Mouse (Mus musculus): ENCODE measurements around the gene Galnt13. TPM values are rescaled to one million over a fixed set of nuclear protein-coding genes. Genes with fewer than 3 reads are reported as not detected.

Galnt13 gene
- total and polyA plus RNA-seq, 2 experiments from 2014 or later = 12.3 to 17.6 TPM

DNA sequence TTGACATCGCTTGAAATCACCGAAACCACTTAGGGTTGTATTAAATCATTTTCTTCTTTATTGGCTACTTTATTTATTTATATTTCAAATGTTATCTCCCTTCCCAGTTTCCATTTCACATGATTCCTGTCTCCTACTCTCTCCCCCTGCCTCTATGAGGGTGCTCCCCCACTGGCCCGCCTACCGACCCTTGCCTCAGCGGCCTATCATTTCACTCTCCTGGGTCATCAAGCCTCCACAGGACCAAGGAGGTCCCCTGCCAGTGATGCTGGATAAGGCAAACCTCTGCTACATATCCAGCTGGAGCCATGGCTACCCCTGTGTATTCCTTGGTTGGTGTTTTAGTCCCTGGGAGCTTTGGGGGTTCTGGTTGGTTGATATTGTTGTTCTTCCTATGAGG is 667.4 kb downstream of the Galnt13 start:
- WGBS = 95% methylated on average over 5 of the region's 5 CpGs
- Histone ChIP-seq H3K36me3 (ENCODE audit: insufficient read depth, low read length) (no peaks in the 10 kb centered on the region), H3K27ac (ENCODE audit: low read depth, low read length) (no peak overlapping the region), H3K9me3 (ENCODE audit: low read length) (no peaks in the 10 kb centered on the region), H3K4me2 (ENCODE audit: low read depth, low read length, poor library complexity, severe bottlenecking) (no peak overlapping the region), H3K9ac (replicated peaks; ENCODE audit: low read length, poor library complexity, severe bottlenecking) (no peak overlapping the region), H3K4me1 (ENCODE audit: insufficient read depth, low read length) (no peaks in the 10 kb centered on the region), H3K4me3 (ENCODE audit: low read depth, low read length) (no peak overlapping the region), H3K27me3 (ENCODE audit: insufficient read depth, low read length) (no peaks in the 10 kb centered on the region)
- ATAC-seq (ENCODE audit: low FRiP score) (no peak), DNase-seq (ENCODE audit: low spot score) (no peak)
- TF ChIP-seq CTCF (IDR thresholded peaks at IDR 0.05) = no peak

DNA sequence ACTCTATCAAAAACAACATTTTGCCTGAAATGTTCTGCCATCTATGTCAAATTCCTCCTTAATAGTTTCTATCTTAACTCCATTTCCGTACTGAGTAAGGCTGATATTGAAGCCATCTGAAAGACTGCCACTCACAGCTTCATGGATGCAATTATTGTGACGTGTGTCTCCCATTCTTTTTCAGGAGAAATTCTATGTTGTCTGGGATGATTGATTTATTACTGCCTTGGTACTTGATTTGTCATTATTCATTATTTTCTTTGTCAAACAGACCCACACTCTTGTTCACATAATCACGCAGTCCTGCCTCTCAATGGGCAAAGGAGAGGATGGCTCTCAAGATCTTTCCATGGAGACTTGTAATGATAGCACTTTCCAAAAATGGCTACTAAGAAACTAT is 671.7 kb downstream of the Galnt13 start:
- no peaks in the 10 kb centered on the region for H3K9me3 ChIP-seq (ENCODE audit: low read length)
- no peaks in the 10 kb centered on the region for H3K4me1 ChIP-seq (ENCODE audit: insufficient read depth, low read length)
- H3K36me3 ChIP-seq (ENCODE audit: insufficient read depth, low read length) = no peaks in the 10 kb centered on the region
- DNase-seq (ENCODE audit: low spot score) (no peak), ATAC-seq (ENCODE audit: low FRiP score) (no peak)
- 71% methylated on average over 3 of the region's 3 CpGs for WGBS
- TF ChIP-seq CTCF (IDR thresholded peaks at IDR 0.05) = no peak
- no peak overlapping the region for H3K27ac ChIP-seq (ENCODE audit: low read depth, low read length)
- no peaks in the 10 kb centered on the region for H3K27me3 ChIP-seq (ENCODE audit: insufficient read depth, low read length)
- H3K9ac ChIP-seq (replicated peaks; ENCODE audit: low read length, poor library complexity, severe bottlenecking) = no peak overlapping the region
- no peak overlapping the region for H3K4me2 ChIP-seq (ENCODE audit: low read depth, low read length, poor library complexity, severe bottlenecking)
- H3K4me3 ChIP-seq (ENCODE audit: low read depth, low read length) = no peak overlapping the region

DNA sequence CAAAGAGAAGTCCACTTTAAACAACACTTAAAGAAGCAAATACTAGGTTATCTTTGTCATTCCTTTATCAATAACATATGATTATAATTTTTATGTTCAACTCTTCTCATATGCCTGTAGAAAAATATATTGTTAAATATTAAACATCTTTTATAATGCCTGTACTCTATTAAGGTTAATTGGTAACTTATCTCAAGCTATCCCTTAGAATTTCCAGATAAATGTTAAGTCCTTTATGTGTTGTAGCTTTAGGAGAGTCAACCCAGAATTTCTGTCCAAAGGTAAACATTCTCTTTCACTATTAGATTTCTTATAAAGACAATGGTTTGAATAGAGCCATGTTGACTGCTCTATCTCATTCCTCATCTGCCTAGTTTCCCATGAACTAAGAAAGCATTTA is 717.0 kb downstream of the Galnt13 start:
- Histone ChIP-seq H3K27ac (ENCODE audit: low read depth, low read length) (no peak overlapping the region), H3K4me2 (ENCODE audit: low read depth, low read length, poor library complexity, severe bottlenecking) (no peak overlapping the region), H3K9ac (replicated peaks; ENCODE audit: low read length, poor library complexity, severe bottlenecking) (no peak overlapping the region), H3K4me1 (ENCODE audit: insufficient read depth, low read length) (no peaks in the 10 kb centered on the region), H3K27me3 (ENCODE audit: insufficient read depth, low read length) (no peaks in the 10 kb centered on the region), H3K36me3 (ENCODE audit: insufficient read depth, low read length) (no peaks in the 10 kb centered on the region), H3K4me3 (ENCODE audit: low read depth, low read length) (no peak overlapping the region), H3K9me3 (ENCODE audit: low read length) (no peaks in the 10 kb centered on the region)
- ATAC-seq (ENCODE audit: low FRiP score) = no peak
- no peak for DNase-seq (ENCODE audit: low spot score)
- no peak for TF ChIP-seq CTCF (IDR thresholded peaks at IDR 0.05)

DNA sequence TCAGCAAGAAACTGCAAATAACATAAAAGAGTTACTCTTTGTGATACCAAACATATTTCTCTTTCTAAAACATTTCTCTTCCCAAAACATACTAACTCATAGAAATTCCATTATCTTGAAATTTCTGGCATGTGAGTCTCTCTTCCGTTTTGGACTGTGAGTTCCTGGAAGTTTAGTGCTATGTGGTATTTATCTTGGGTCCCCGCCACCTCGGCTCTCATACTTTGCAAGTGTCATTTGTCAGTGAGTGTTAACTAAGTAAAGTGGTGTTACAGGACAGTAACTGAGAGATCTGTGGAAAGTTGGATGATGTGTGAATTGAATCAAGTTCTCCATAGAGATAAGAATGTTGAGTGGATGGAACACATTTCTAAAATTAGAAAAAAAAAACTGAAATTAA is 728.7 kb downstream of the Galnt13 start:
- no peak for ATAC-seq (ENCODE audit: low FRiP score)
- Histone ChIP-seq H3K27me3 (ENCODE audit: insufficient read depth, low read length) (no peaks in the 10 kb centered on the region), H3K4me1 (ENCODE audit: insufficient read depth, low read length) (no peaks in the 10 kb centered on the region), H3K9ac (replicated peaks; ENCODE audit: low read length, poor library complexity, severe bottlenecking) (no peak overlapping the region), H3K27ac (ENCODE audit: low read depth, low read length) (no peak overlapping the region), H3K36me3 (ENCODE audit: insufficient read depth, low read length) (no peaks in the 10 kb centered on the region), H3K9me3 (ENCODE audit: low read length) (no peaks in the 10 kb centered on the region), H3K4me3 (ENCODE audit: low read depth, low read length) (no peak overlapping the region), H3K4me2 (ENCODE audit: low read depth, low read length, poor library complexity, severe bottlenecking) (no peak overlapping the region)
- WGBS = 86% methylated on average over 3 of the region's 3 CpGs
- no peak for TF ChIP-seq CTCF (IDR thresholded peaks at IDR 0.05)
- DNase-seq (ENCODE audit: low spot score) = no peak
